Mouse (Mus musculus): ENCODE data around the gene Slc44a4. TPM values are rescaled to one million over a fixed set of nuclear protein-coding genes. Genes with fewer than 3 reads are reported as not detected.
"Not testable (repeated sequence)": the region's sequence is repeated elsewhere in the genome, so short reads cannot be mapped to it uniquely, and the experiment has no call there.

The Slc44a4 gene
- polyA plus RNA-seq, 1 experiment from 2014 or later, result 0.15 TPM

DNA sequence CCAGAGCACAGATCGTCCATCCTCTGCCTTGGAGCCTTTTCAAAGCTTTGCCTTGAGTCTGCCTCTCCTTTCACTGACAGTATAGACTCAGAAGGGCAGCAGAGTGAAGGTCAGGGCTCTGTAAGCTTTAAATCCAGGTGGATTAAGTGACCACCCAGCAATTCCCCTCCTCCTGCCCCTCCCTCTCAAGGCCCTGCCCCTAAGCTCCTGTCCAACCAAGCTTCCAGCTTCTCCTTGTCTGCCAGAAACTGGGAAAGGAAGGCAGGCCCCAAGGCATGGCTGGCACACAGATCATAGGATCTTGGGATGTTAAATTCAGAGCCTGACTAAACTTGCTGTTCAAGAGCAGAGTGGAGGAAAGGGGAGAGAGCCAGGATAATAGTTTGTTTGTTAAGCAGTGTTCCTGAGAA is 50.4 kb downstream of the Slc44a4 start:
- ATAC-seq (ENCODE audit: extremely low read depth, insufficient number of reproducible peaks, low FRiP score, low TSS enrichment), result no peak
- H3K9ac ChIP-seq, result peak overlapping the region; percentile 34

DNA sequence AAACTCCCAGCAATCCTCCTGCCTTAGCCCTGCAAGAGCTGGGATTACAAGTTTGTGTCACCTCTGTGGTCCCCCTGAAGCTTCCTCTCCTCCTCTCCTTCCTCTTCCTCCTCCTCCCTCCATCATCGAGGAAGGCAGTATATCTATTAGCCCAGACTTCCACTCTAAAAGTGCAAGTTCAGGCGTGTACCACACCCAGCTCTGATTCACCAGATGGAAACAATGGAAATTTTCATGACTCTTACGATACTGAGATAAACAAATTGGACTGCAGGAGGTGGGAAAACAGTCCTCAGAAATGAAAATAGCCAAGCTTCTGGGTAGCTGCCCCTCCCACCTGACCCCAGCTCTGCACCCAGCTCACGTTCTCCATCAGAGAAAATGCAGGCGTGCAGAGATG is 51.4 kb downstream of the Slc44a4 start:
- no peak overlapping the region for H3K4me3 ChIP-seq
- H3K4me2 ChIP-seq, result no peak overlapping the region
- WGBS, result 49% methylated on average over 5 of the region's 5 CpGs
- H3K9ac ChIP-seq, result no peak overlapping the region
- H3K36me3 ChIP-seq, result no peaks in the 10 kb centered on the region
- peaks cover 54% of the 10 kb centered on the region for H3K27me3 ChIP-seq (replicated peaks)
- no peak for ATAC-seq (ENCODE audit: extremely low read depth, insufficient number of reproducible peaks, low FRiP score, low TSS enrichment)
- peaks cover 11% of the 10 kb centered on the region; the same call in 1 of the 2 replicates for H3K4me1 ChIP-seq
- 0 out of 2 replicates have a peak overlapping the region, but pooled peaks have one; percentile 20 for H3K27ac ChIP-seq (replicated peaks)
- H3K9me3 ChIP-seq, result no peaks in the 10 kb centered on the region

More for the DNA sequence above, 50.4 kb downstream of the Slc44a4 start:
- Histone ChIP-seq H3K36me3 (no peaks in the 10 kb centered on the region), H3K27ac (replicated peaks) (0 out of 2 replicates have a peak overlapping the region, but pooled peaks have one; percentile 28), H3K4me3 (no peak overlapping the region), H3K4me2 (no peak overlapping the region), H3K4me1 (peaks cover 19% of the 10 kb centered on the region), H3K9me3 (no peaks in the 10 kb centered on the region), H3K27me3 (replicated peaks) (peaks cover 51% of the 10 kb centered on the region)
- WGBS, result 7% methylated on average over 1 of the region's 1 CpGs

DNA sequence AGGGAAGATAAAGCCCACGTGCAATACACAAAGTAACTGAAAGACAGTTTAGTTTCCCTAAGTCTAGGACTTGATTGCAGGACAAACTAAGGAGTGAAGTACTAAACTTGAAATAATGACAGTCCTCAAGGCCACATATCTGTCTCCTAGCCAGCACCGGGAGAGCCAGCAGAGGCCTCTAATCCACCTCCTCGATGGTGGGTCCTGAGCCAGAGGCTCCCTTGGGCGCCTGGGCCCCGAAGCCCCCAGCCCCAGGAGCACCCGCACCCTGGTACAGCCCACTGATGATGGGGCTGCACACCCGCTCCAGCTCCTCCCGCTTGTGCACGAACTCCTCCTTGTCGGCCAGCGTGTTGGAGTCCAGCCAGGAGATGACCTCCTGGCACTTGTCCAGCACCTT is 55.6 kb downstream of the Slc44a4 start, which contains the start of gene Gm20481:
Gene Gm20481, plus strand, starts transcription at position 91 of the 400 bp plus-strand sequence.
- Histone ChIP-seq H3K4me1 (peaks cover 19% of the 10 kb centered on the region), H3K27me3 (replicated peaks) (peaks cover 41% of the 10 kb centered on the region)
- H3K9ac ChIP-seq; ATAC-seq (ENCODE audit: extremely low read depth, insufficient number of reproducible peaks, low FRiP score, low TSS enrichment); H3K9me3 ChIP-seq; H3K4me2 ChIP-seq; H3K4me3 ChIP-seq; H3K36me3 ChIP-seq; H3K27ac ChIP-seq (replicated peaks): not testable (repeated sequence)
- WGBS, result 55% methylated on average over 7 of the region's 11 CpGs

- WGBS, result 37% methylated on average over 26 of the region's 37 CpGs
- H3K27ac ChIP-seq (replicated peaks); H3K4me3 ChIP-seq; H3K9ac ChIP-seq; H3K9me3 ChIP-seq; H3K4me2 ChIP-seq; H3K36me3 ChIP-seq; ATAC-seq (ENCODE audit: extremely low read depth, insufficient number of reproducible peaks, low FRiP score, low TSS enrichment): not testable (repeated sequence)
- Histone ChIP-seq H3K4me1 (peaks cover 14% of the 10 kb centered on the region), H3K27me3 (replicated peaks) (peaks cover 35% of the 10 kb centered on the region)
Measured at GRCm38 (mm10) chr17:34970850-34971249, 56.6 kb downstream of the Slc44a4 start.

GRCm38 (mm10) chr17:34971694-34972068 is 57.4 kb downstream of the Slc44a4 start:
- not testable (repeated sequence) for H3K9me3 ChIP-seq; H3K36me3 ChIP-seq; H3K27ac ChIP-seq (replicated peaks); H3K9ac ChIP-seq
- Histone ChIP-seq H3K4me3 (peak overlapping the region; percentile 57), H3K27me3 (replicated peaks) (peaks cover 31% of the 10 kb centered on the region), H3K4me2 (peak overlapping the region; percentile 82), H3K4me1 (peaks cover 14% of the 10 kb centered on the region)
- ATAC-seq (ENCODE audit: extremely low read depth, insufficient number of reproducible peaks, low FRiP score, low TSS enrichment), result peak; percentile 33
- 4% methylated on average over 31 of the region's 43 CpGs for WGBS

DNA sequence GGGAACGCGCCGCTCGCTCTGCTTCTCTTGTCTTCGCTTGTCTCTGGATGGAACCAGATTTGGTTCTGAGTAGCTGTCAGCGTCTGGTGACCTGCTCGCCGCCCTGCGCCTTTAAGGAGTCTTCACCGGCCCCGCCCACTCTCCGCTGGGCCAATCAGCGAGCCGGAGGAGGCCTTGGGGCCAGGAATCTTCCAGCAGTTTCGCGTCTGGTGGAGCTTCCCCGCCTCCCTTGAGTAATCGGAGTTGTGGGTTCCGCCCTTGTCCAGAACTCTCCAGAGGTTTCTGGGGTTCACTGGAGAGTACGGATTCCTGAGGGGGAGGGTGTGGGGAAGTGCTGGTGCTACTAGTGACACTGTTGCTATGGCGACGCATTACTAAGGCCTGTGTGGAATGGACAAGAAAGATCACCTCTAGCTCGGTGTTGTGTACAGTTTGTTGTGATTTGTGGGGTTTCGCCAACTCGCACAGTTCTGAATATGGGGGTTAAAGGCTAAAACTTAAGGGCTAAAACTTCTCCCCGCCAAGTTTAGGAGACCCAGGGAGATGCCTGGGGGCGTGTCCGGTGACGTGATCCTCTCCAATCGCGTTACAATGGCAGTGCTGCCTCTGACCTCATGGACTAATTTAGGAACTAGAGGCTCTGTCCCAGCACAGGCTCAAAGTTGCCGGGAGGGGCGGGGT is 57.9 kb downstream of the Slc44a4 start, which contains the start of the genes Hspa1a and Hspa1l:
Gene Hspa1a, minus strand, starts transcription at position 88 of the 681 bp plus-strand sequence.
Gene Hspa1l, plus strand, starts transcription at position 635 of the 681 bp plus-strand sequence.
- ATAC-seq (ENCODE audit: extremely low read depth, insufficient number of reproducible peaks, low FRiP score, low TSS enrichment), result peak; percentile 89
- Histone ChIP-seq H3K27ac (replicated peaks) (peak within 1 kb of the TSS; percentile 78), H3K4me2 (peak within 1 kb of the TSS; percentile 82), H3K4me1 (peaks cover 13% of the 10 kb centered on the region), H3K9ac (peak within 1 kb of the TSS; percentile 77), H3K27me3 (replicated peaks) (peaks cover 31% of the 10 kb centered on the region), H3K4me3 (peak within 1 kb of the TSS; percentile 57)
- not testable (repeated sequence) for H3K36me3 ChIP-seq, H3K9me3 ChIP-seq
- 1% methylated on average over 33 of the region's 33 CpGs for WGBS

DNA sequence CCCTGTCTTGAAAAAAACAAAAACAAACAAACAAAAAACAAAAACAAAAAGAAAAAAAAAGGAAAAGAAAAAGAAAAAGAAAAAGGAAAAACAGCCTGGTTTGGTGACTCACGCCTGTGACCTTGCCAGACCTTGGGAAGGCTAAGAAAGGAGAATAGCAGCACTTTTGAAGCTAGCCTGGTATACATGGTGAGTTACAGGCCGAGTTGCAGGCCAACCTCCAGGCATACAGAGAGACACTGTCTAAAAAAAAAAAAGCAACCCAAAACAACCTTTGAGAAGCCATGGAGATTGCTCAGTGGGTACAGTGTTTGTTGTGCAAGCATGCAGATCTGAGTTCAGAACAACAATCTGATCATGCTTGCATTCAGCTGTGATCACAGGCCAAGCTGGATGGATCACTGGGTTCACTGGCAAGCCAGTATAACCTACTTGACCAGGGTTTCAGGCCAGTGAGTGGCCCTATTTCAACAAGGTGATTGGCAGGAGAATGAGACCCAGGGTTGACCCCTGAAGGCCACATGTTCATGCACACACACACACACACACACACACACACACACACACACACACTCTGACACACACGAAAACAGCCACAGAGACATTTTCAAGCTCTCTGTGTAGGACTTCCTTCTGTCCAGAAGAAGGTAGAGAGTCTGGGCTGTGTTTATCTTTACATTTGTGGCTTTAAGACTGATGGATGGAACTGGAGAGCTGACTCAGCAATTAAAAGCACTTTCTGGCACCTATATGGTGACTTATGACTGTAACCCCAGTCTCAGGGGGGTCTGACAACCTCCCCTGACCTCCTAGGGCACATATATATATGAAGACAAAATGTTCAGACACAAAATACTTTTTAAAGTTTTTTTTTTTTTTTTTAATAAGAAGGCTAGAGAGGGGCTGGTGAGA is 61.6 kb downstream of the Slc44a4 start:
- Histone ChIP-seq H3K27ac (replicated peaks) (no peak overlapping the region), H3K4me2 (no peak overlapping the region), H3K9me3 (no peaks in the 10 kb centered on the region), H3K4me1 (peaks cover 17% of the 10 kb centered on the region), H3K27me3 (replicated peaks) (peaks cover 6% of the 10 kb centered on the region; the same call in 1 of the 2 replicates), H3K36me3 (0 out of 2 replicates have a peak, but pooled peaks cover 5% of the 10 kb centered on the region), H3K4me3 (no peak overlapping the region), H3K9ac (no peak overlapping the region)
- no peak for ATAC-seq (ENCODE audit: extremely low read depth, insufficient number of reproducible peaks, low FRiP score, low TSS enrichment)
- 77% methylated on average over 3 of the region's 3 CpGs for WGBS

DNA sequence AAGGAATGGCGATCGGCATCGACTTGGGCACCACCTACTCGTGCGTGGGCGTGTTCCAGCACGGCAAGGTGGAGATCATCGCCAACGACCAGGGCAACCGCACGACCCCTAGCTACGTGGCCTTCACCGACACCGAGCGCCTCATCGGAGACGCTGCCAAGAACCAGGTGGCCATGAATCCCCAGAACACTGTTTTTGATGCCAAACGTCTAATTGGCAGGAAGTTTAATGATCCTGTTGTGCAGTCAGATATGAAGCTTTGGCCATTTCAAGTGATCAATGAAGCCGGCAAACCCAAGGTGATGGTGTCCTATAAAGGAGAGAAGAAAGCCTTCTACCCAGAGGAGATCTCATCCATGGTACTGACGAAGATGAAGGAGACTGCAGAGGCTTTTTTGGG is 62.7 kb downstream of the Slc44a4 start:
- H3K4me2 ChIP-seq, result no peak overlapping the region
- no peak overlapping the region for H3K4me3 ChIP-seq
- H3K27me3 ChIP-seq (replicated peaks), result peaks cover 6% of the 10 kb centered on the region; the same call in 1 of the 2 replicates
- H3K9me3 ChIP-seq, result no peaks in the 10 kb centered on the region
- H3K4me1 ChIP-seq, result peaks cover 21% of the 10 kb centered on the region
- no peak overlapping the region for H3K9ac ChIP-seq
- 0 out of 2 replicates have a peak, but pooled peaks cover 5% of the 10 kb centered on the region for H3K36me3 ChIP-seq
- no peak overlapping the region for H3K27ac ChIP-seq (replicated peaks)
- WGBS, result 91% methylated on average over 20 of the region's 20 CpGs
- ATAC-seq (ENCODE audit: extremely low read depth, insufficient number of reproducible peaks, low FRiP score, low TSS enrichment), result no peak

GRCm38 (mm10) chr17:34978239-34978638 is 64.0 kb downstream of the Slc44a4 start:
- WGBS, result 82% methylated on average over 27 of the region's 27 CpGs
- no peaks in the 10 kb centered on the region for H3K9me3 ChIP-seq
- ATAC-seq (ENCODE audit: extremely low read depth, insufficient number of reproducible peaks, low FRiP score, low TSS enrichment), result no peak

DNA sequence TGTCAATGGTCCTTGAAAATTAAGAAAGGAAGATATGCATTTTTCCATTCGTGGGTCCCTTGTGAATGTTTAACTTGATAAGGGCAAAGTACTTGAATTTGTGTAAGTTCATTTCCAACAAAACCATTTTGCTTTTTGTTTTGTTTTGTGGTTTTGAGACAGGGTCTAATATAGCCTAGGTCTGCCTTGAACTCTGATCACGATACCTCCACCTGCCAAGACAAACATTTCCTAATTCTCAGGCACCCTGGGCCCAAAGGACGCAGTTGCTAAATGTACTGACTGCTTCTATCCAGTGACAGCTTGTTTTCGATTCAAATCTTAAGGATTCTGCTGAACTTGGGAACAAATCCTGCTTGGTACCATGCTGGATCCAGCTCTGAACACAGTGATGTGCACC is 65.4 kb downstream of the Slc44a4 start:
- Histone ChIP-seq H3K27ac (replicated peaks) (no peak overlapping the region), H3K4me2 (no peak overlapping the region), H3K4me1 (peaks cover 23% of the 10 kb centered on the region), H3K4me3 (no peak overlapping the region), H3K9me3 (no peaks in the 10 kb centered on the region), H3K27me3 (replicated peaks) (no peaks in the 10 kb centered on the region), H3K9ac (no peak overlapping the region), H3K36me3 (peaks cover 12% of the 10 kb centered on the region; the same call in 1 of the 2 replicates)
- 81% methylated on average over 4 of the region's 4 CpGs for WGBS
- ATAC-seq (ENCODE audit: extremely low read depth, insufficient number of reproducible peaks, low FRiP score, low TSS enrichment), result no peak

More at GRCm38 (mm10) chr17:34978239-34978638, 64.0 kb downstream of the Slc44a4 start:
- Histone ChIP-seq H3K27me3 (replicated peaks) (peaks cover 6% of the 10 kb centered on the region; the same call in 1 of the 2 replicates), H3K4me1 (peaks cover 23% of the 10 kb centered on the region), H3K4me3 (no peak overlapping the region), H3K27ac (replicated peaks) (no peak overlapping the region), H3K36me3 (peaks cover 5% of the 10 kb centered on the region; the same call in 1 of the 2 replicates), H3K4me2 (no peak overlapping the region), H3K9ac (no peak overlapping the region)

Measured in heart, embryonic 13.5 days (tissue).